Mouse (Mus musculus): ENCODE results near the gene Rpsa. TPM values are rescaled to one million over a fixed set of nuclear protein-coding genes. Genes with fewer than 3 reads are reported as not detected.

The Rpsa gene
- polyA plus RNA-seq, 1 experiment, result 736 TPM

DNA sequence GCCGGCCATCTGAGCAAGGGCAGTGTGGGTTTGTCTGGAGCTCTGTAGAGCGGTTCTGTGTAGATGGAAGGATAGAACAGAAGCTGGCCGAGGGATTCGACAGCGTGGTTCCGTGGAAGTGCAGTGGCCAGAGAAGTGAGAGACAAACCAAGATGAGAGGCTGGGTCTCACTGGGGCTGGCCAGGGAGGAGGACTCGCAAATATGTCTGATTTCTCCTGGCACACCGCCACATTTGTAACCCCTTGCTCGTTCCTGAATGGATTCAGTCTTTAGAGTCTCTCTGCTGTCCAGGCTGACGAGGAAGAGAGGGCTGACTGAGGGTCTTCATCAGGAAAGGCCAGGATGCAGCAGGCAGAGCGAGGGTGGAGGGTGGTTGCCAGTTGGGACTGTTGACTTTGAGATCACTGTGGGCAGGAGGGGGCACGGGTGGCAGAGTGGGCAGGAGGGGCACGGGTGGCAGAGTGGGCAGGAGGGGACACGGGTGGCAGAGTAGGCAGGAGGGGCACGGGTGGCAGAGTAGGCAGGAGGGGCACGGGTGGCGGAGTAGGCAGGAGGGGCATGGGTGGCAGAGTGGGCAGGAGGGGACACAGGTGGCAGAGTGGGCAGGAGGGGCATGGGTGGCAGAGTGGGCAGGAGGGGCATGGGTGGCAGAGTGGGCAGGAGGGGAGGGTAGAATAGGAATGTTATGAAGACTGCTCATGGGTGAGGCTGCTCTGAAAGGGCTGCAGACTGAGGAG lies 13.3 kb upstream of the Rpsa start:
- 79% methylated on average over 17 of the region's 17 CpGs for WGBS
- peaks cover 16% of the 10 kb centered on the region for H3K4me1 ChIP-seq (ENCODE audit: control insufficient read depth, insufficient read depth, low read length)
- H3K4me3 ChIP-seq (replicated peaks; ENCODE audit: insufficient read depth, low read depth, low read length), result no peak overlapping the region
- H3K27me3 ChIP-seq (ENCODE audit: control insufficient read depth, insufficient read depth, low read length), result no peaks in the 10 kb centered on the region
- H3K27ac ChIP-seq (ENCODE audit: insufficient read depth, low read length), result no peak overlapping the region
- TF ChIP-seq POLR2A (IDR thresholded peaks at IDR 0.05; ENCODE audit: borderline replicate concordance, insufficient read depth, low read length) (no peak), CTCF (IDR thresholded peaks at IDR 0.05; ENCODE audit: borderline replicate concordance, insufficient read depth, low read depth, low read length) (no peak)
- DNase-seq, result no peak

DNA sequence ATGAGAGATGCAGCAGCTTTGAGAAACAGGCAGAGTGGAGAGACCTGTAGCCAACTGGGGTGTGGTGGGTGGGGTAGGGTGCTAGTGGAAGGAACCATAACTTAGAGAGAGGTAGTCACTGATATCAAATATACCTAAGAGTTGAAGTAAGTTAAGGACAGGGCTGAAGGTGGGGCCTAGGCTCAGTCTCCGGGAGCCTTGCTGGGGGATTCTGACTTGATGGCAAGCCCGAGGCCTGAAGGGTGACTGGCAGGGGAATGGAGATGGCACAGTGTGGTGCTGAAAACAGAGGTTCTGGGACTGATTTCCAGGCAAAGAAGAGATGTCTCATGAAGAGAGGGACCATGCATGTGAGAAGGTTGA lies 12.7 kb upstream of the Rpsa start:
- Histone ChIP-seq H3K4me1 (ENCODE audit: control insufficient read depth, insufficient read depth, low read length) (peaks cover 16% of the 10 kb centered on the region), H3K27me3 (ENCODE audit: control insufficient read depth, insufficient read depth, low read length) (no peaks in the 10 kb centered on the region), H3K27ac (ENCODE audit: insufficient read depth, low read length) (no peak overlapping the region), H3K4me3 (replicated peaks; ENCODE audit: insufficient read depth, low read depth, low read length) (no peak overlapping the region)
- TF ChIP-seq CTCF (IDR thresholded peaks at IDR 0.05; ENCODE audit: borderline replicate concordance, insufficient read depth, low read depth, low read length), result no peak
- no peak for TF ChIP-seq POLR2A (IDR thresholded peaks at IDR 0.05; ENCODE audit: borderline replicate concordance, insufficient read depth, low read length)
- DNase-seq, result no peak
- 86% methylated on average over 2 of the region's 2 CpGs for WGBS

DNA sequence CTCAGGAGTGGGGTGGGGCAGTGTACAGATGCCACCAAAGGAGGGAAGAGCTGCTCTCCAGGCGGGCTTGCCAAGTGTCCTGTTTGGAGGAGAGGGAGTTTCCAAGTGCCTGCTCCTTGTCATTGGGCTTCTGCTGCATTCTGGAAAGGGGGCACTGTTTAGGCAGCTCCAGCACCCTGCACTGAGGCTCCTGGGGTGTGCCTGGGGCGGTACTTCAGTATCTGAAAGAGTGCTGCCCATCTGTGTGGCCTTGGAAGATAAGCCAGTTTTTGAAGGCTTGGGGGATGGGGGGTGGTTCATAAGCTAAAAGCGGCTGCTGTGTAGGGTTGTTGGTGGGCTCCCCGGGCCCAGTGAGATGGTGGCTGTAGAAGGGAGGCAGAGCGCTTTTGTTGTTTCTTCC lies 11.9 kb upstream of the Rpsa start:
- no peak for TF ChIP-seq POLR2A (IDR thresholded peaks at IDR 0.05; ENCODE audit: borderline replicate concordance, insufficient read depth, low read length)
- no peak for TF ChIP-seq CTCF (IDR thresholded peaks at IDR 0.05; ENCODE audit: borderline replicate concordance, insufficient read depth, low read depth, low read length)
- H3K4me3 ChIP-seq (replicated peaks; ENCODE audit: insufficient read depth, low read depth, low read length), result no peak overlapping the region
- no peaks in the 10 kb centered on the region for H3K27me3 ChIP-seq (ENCODE audit: control insufficient read depth, insufficient read depth, low read length)
- no peak for DNase-seq
- WGBS, result 64% methylated on average over 5 of the region's 5 CpGs
- no peak overlapping the region for H3K27ac ChIP-seq (ENCODE audit: insufficient read depth, low read length)
- peaks cover 16% of the 10 kb centered on the region for H3K4me1 ChIP-seq (ENCODE audit: control insufficient read depth, insufficient read depth, low read length)

DNA sequence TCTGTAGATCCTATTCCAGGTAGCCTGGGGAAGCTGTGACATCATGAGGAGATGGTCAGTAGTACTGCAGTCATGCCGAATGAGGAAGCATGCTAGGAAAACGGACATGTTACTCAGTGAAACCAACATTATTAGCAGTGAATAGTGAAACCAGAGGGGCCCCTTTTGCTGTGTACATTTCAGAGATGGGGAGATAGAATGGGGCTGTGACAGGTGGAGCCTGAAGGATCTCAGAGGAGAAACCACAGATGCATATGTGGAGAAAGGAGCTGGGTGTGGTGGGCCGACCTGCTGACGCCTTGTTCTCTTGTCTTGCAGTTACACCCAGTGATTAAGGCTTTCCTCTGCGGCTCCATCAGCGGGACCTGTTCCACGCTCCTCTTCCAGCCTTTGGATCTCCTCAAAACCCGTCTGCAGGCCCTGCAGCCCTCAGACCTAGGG lies 11.3 kb upstream of the Rpsa start:
- H3K4me1 ChIP-seq (ENCODE audit: control insufficient read depth, insufficient read depth, low read length), result peaks cover 16% of the 10 kb centered on the region
- WGBS, result 77% methylated on average over 8 of the region's 8 CpGs

DNA sequence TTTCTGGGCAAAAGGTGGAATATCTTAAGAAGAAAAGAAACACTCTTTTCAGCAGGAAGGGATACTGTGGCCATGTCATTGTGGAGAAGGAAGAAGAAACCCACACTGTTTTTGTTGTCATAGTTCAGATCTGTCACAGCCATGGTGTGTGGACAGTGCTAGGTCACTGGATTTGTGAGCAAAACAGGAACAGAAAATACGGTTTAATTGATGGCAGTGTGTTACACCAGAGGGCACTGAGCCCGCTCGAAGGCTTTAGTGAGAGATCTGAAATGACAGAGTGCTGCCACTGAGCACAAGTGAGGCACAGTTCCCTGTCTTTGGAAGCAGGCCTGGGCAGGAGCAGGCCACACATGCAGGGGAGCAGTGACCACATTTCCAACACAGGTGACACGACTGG lies 9.3 kb upstream of the Rpsa start:
- H3K4me3 ChIP-seq (replicated peaks; ENCODE audit: insufficient read depth, low read depth, low read length), result no peak overlapping the region
- H3K27me3 ChIP-seq (ENCODE audit: control insufficient read depth, insufficient read depth, low read length), result no peaks in the 10 kb centered on the region
- 73% methylated on average over 4 of the region's 4 CpGs for WGBS
- H3K27ac ChIP-seq (ENCODE audit: insufficient read depth, low read length), result no peak overlapping the region
- TF ChIP-seq POLR2A (IDR thresholded peaks at IDR 0.05; ENCODE audit: borderline replicate concordance, insufficient read depth, low read length), result no peak
- no peak for TF ChIP-seq CTCF (IDR thresholded peaks at IDR 0.05; ENCODE audit: borderline replicate concordance, insufficient read depth, low read depth, low read length)
- peaks cover 12% of the 10 kb centered on the region for H3K4me1 ChIP-seq (ENCODE audit: control insufficient read depth, insufficient read depth, low read length)
- no peak for DNase-seq

More for the DNA sequence above, 11.3 kb upstream of the Rpsa start:
- peak in 1 of 2 experiments; percentile 29 for DNase-seq
- no peak overlapping the region for H3K27ac ChIP-seq (ENCODE audit: insufficient read depth, low read length)
- H3K4me3 ChIP-seq (replicated peaks; ENCODE audit: insufficient read depth, low read depth, low read length), result no peak overlapping the region
- no peaks in the 10 kb centered on the region for H3K27me3 ChIP-seq (ENCODE audit: control insufficient read depth, insufficient read depth, low read length)
- TF ChIP-seq POLR2A (IDR thresholded peaks at IDR 0.05; ENCODE audit: borderline replicate concordance, insufficient read depth, low read length), result no peak
- TF ChIP-seq CTCF (IDR thresholded peaks at IDR 0.05; ENCODE audit: borderline replicate concordance, insufficient read depth, low read depth, low read length), result no peak

DNA sequence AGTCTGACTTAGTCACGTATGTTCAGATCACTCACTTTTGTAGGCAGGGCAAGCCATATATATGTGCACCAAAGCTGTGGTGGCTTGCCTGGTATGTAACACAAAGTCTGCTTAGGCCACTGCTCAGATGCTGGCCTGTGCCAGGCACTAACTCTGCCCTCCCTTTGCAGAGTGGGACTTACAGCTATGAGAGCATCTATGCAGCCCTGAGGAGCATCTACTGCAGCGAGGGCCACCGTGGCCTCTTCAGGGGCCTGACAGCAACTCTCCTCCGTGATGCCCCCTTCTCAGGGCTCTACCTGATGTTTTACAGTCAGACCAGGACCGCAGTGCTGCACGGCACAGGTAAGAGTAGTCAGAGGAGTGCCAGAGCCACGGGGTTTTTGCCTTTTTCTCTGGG lies 7.0 kb upstream of the Rpsa start:
- Histone ChIP-seq H3K27ac (ENCODE audit: insufficient read depth, low read length) (no peak overlapping the region), H3K27me3 (ENCODE audit: control insufficient read depth, insufficient read depth, low read length) (no peaks in the 10 kb centered on the region), H3K4me3 (replicated peaks; ENCODE audit: insufficient read depth, low read depth, low read length) (no peak overlapping the region), H3K4me1 (ENCODE audit: control insufficient read depth, insufficient read depth, low read length) (peaks cover 3% of the 10 kb centered on the region)
- TF ChIP-seq CTCF (IDR thresholded peaks at IDR 0.05; ENCODE audit: borderline replicate concordance, insufficient read depth, low read depth, low read length) (no peak), POLR2A (IDR thresholded peaks at IDR 0.05; ENCODE audit: borderline replicate concordance, insufficient read depth, low read length) (no peak)
- DNase-seq, result no peak
- 92% methylated on average over 7 of the region's 7 CpGs for WGBS

DNA sequence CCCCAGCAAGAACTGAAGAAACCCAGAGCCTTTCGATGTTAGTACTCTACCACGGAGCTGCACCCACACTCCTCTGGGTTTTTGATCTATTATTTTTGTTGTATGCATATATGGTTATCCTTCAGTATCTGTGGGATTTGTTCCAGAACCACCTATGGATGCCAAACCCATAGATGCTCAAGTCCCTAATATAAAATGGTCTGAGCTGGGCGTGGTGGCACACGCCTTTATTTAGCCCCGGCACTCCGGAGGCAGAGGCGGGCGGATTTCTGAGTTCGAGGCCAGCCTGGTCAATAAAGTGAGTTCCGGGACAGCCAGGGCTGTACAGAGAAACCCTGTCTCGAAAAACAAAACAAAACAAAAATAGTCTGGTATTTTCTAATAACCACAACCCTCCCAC lies 621 bp upstream of the Rpsa start:
- TF ChIP-seq POLR2A (IDR thresholded peaks at IDR 0.05; ENCODE audit: borderline replicate concordance, insufficient read depth, low read length) (no peak), CTCF (IDR thresholded peaks at IDR 0.05; ENCODE audit: borderline replicate concordance, insufficient read depth, low read depth, low read length) (no peak)
- Histone ChIP-seq H3K27ac (ENCODE audit: insufficient read depth, low read length) (no peak overlapping the region), H3K4me3 (replicated peaks; ENCODE audit: insufficient read depth, low read depth, low read length) (no peak overlapping the region), H3K4me1 (ENCODE audit: control insufficient read depth, insufficient read depth, low read length) (peaks cover 10% of the 10 kb centered on the region; the same call in 1 of the 2 replicates), H3K27me3 (ENCODE audit: control insufficient read depth, insufficient read depth, low read length) (no peaks in the 10 kb centered on the region)
- 49% methylated on average over 11 of the region's 11 CpGs for WGBS
- no peak for DNase-seq

DNA sequence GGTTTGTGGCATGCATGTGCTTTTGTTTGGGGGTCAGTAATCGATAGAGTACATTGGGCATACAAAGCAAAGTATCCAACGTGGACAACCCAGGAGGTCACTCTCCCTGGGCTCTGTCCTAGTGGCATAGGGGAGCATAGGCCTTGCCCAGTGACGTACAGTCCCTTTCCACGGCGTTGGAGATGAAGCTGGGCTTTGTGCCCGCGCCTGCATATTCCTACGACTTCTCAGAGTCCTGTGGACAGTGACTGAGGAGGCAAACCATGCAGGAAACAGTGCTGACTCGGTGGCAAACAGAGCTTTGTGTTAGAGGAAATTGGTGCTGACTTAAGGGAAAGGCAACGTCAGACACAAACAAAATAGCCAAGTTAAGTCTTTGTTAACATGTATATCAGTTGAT lies 1.8 kb downstream of the Rpsa start:
- H3K4me1 ChIP-seq (ENCODE audit: control insufficient read depth, insufficient read depth, low read length), result peaks cover 10% of the 10 kb centered on the region; the same call in 1 of the 2 replicates
- DNase-seq, result no peak
- WGBS, result 47% methylated on average over 10 of the region's 10 CpGs
- TF ChIP-seq POLR2A (IDR thresholded peaks at IDR 0.05; ENCODE audit: borderline replicate concordance, insufficient read depth, low read length) (no peak), CTCF (IDR thresholded peaks at IDR 0.05; ENCODE audit: borderline replicate concordance, insufficient read depth, low read depth, low read length) (no peak)
- H3K27ac ChIP-seq (ENCODE audit: insufficient read depth, low read length), result no peak overlapping the region
- no peaks in the 10 kb centered on the region for H3K27me3 ChIP-seq (ENCODE audit: control insufficient read depth, insufficient read depth, low read length)
- no peak overlapping the region for H3K4me3 ChIP-seq (replicated peaks; ENCODE audit: insufficient read depth, low read depth, low read length)
